Comparison of ENCODE assay signal across 18 mouse cellular contexts in genomic region chr1:22353687-22354086, GRCm38 (mm10).
"Had no signal": no experiment of that assay in that cellular context is flagged by ENCODE, and none has a peak within 500 bp of the region (broad histone marks: within the 10 kb centered on the region; RNA-seq: fewer than 3 reads in every experiment).

No protein-coding gene starts in this region.

- H3K9me3 ChIP-seq: lung, embryonic 15.5 days; megakaryocyte, embryonic 14.5 days; midbrain, embryonic 13.5 days; midbrain, embryonic 15.5 days; neural tube, embryonic 12.5 days had no signal

- H3K9ac ChIP-seq: liver, postnatal 0 days; lung, embryonic 15.5 days; midbrain, embryonic 13.5 days; midbrain, embryonic 15.5 days; neural tube, embryonic 12.5 days had no signal

- H3K4me3 ChIP-seq: lung, embryonic 15.5 days; megakaryocyte, embryonic 14.5 days; midbrain, embryonic 13.5 days; midbrain, embryonic 15.5 days; neural tube, embryonic 12.5 days had no signal

- H3K27ac ChIP-seq: lung, embryonic 15.5 days; macrophage; midbrain, embryonic 13.5 days; midbrain, embryonic 15.5 days; neural tube, embryonic 12.5 days had no signal

- ATAC-seq: liver, postnatal 0 days; lung, postnatal 0 days; midbrain, embryonic 13.5 days; midbrain, embryonic 15.5 days had no signal

- H3K4me1 ChIP-seq: lung, embryonic 15.5 days; megakaryocyte, embryonic 14.5 days; midbrain, embryonic 13.5 days; midbrain, embryonic 15.5 days; neural tube, embryonic 12.5 days had no signal

- H3K4me2 ChIP-seq: lung, embryonic 15.5 days; midbrain, embryonic 11.5 days; midbrain, embryonic 13.5 days; midbrain, embryonic 15.5 days; neural tube, embryonic 12.5 days had no signal

- DNase-seq: liver, postnatal 0 days; lung, adult 2 months; lung, postnatal 14 days; lung, postnatal 36 days; right cerebral cortex, postnatal 25 days; right cerebral cortex, postnatal 4 days; spleen, adult 18-20 months; thymus, adult 18-20 months; thymus, postnatal 14 days; thymus, postnatal 36 days had no signal

- H3K36me3 ChIP-seq: lung, embryonic 15.5 days; midbrain, embryonic 13.5 days; midbrain, embryonic 15.5 days; neural tube, embryonic 12.5 days had no signal

- H3K27me3 ChIP-seq: lung, embryonic 15.5 days; megakaryocyte, embryonic 14.5 days; midbrain, embryonic 13.5 days; midbrain, embryonic 15.5 days; neural tube, embryonic 12.5 days had no signal
